26 mouse cellular contexts compared by ENCODE assay signal in genomic region chr2:134308092-134308491, GRCm38 (mm10).
"Had no signal": no experiment of that assay in that cellular context is flagged by ENCODE, and none has a peak within 500 bp of the region (broad histone marks: within the 10 kb centered on the region; RNA-seq: fewer than 3 reads in every experiment).

No protein-coding gene starts in this region.

- ATAC-seq: inflammation-experienced regulatory T-cells, adult 6 months; intestine, embryonic 16.5 days; liver, embryonic 12.5 days; midbrain, embryonic 13.5 days; midbrain, embryonic 16.5 days had no signal

- H3K27me3 ChIP-seq: limb, embryonic 13.5 days; liver, embryonic 12.5 days; liver, embryonic 15.5 days; lung, embryonic 15.5 days; megakaryocyte, embryonic 14.5 days; midbrain, embryonic 13.5 days; neural tube, embryonic 13.5 days; stomach, embryonic 15.5 days had no signal

- H3K4me1 ChIP-seq: limb, embryonic 10.5 days; limb, embryonic 13.5 days; liver, embryonic 12.5 days; liver, embryonic 15.5 days; lung, embryonic 15.5 days; megakaryocyte, embryonic 14.5 days; midbrain, embryonic 10.5 days; midbrain, embryonic 13.5 days; neural tube, embryonic 13.5 days; stomach, embryonic 15.5 days had no signal

- H3K9me3 ChIP-seq: limb, embryonic 10.5 days; limb, embryonic 13.5 days; liver, embryonic 12.5 days; liver, embryonic 15.5 days; lung, embryonic 15.5 days; megakaryocyte, embryonic 14.5 days; midbrain, embryonic 10.5 days; midbrain, embryonic 13.5 days; neural tube, embryonic 13.5 days; stomach, embryonic 15.5 days had no signal

- H3K4me3 ChIP-seq: layer of hippocampus, adult 2 months; limb, embryonic 10.5 days; limb, embryonic 13.5 days; liver, embryonic 12.5 days; liver, embryonic 15.5 days; lung, embryonic 15.5 days; megakaryocyte, embryonic 14.5 days; midbrain, embryonic 10.5 days; midbrain, embryonic 13.5 days; myocyte; neural tube, embryonic 13.5 days; stomach, embryonic 15.5 days had no signal

- H3K9ac ChIP-seq: limb, embryonic 13.5 days; liver, embryonic 12.5 days; liver, embryonic 15.5 days; lung, embryonic 15.5 days; midbrain, embryonic 13.5 days; neural tube, embryonic 13.5 days; stomach, embryonic 15.5 days had no signal

- H3K36me3 ChIP-seq: limb, embryonic 10.5 days; limb, embryonic 13.5 days; liver, embryonic 12.5 days; liver, embryonic 15.5 days; lung, embryonic 15.5 days; midbrain, embryonic 10.5 days; midbrain, embryonic 13.5 days; neural tube, embryonic 13.5 days; stomach, embryonic 15.5 days had no signal

- DNase-seq: kidney, postnatal 10 days; layer of hippocampus, adult 9-11 months; liver; lung, adult 18-20 months; lung, postnatal 10 days; lung, postnatal 36 days; retina, postnatal 1 day; right cerebral cortex, postnatal 25 days; spleen, adult 18-20 months; thymus, adult 2 months; thymus, postnatal 25 days had no signal

- H3K4me2 ChIP-seq: limb, embryonic 13.5 days; liver, embryonic 12.5 days; liver, embryonic 15.5 days; lung, embryonic 15.5 days; midbrain, embryonic 13.5 days; neural tube, embryonic 13.5 days; stomach, embryonic 15.5 days had no signal

- H3K27ac ChIP-seq: layer of hippocampus, adult 2 months; limb, embryonic 10.5 days; limb, embryonic 13.5 days; liver, embryonic 12.5 days; liver, embryonic 15.5 days; lung, embryonic 15.5 days; midbrain, embryonic 10.5 days; midbrain, embryonic 13.5 days; neural tube, embryonic 13.5 days; stomach, embryonic 15.5 days had no signal
